Mouse (Mus musculus): ENCODE results near the gene Cnp. TPM values are rescaled to one million over a fixed set of nuclear protein-coding genes. Genes with fewer than 3 reads are reported as not detected.
A peak's percentile ranks its signal among the peaks of the same experiment; 100 is the strongest.
"Not testable (repeated sequence)": the region's sequence is repeated elsewhere in the genome, so short reads cannot be mapped to it uniquely, and the experiment has no call there.

Cnp gene
- polyA plus RNA-seq, 1 experiment = 616 TPM

DNA sequence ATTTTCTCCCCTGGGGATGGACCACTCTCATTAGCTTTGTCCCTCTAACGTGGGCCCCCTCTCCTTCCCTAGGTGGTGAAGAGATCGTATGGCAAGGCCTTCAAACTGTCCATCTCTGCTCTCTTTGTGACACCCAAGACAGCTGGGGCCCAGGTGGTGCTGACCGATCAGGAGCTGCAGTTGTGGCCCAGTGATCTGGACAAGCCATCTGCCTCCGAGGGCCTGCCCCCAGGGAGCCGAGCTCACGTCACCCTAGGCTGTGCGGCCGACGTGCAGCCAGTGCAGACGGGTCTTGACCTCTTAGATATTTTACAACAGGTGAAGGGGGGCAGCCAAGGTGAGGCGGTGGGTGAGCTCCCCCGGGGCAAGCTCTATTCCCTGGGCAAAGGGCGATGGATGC, 5.6 kb downstream of the Cnp start:
- 70% methylated on average over 13 of the region's 13 CpGs for WGBS
- Histone ChIP-seq H3K4me3 (replicated peaks; ENCODE audit: insufficient read depth, low read depth, low read length) (no peak overlapping the region), H3K27ac (ENCODE audit: insufficient read depth, low read length) (no peak overlapping the region), H3K4me1 (ENCODE audit: control insufficient read depth, insufficient read depth, low read length) (peaks cover 4% of the 10 kb centered on the region; the same call in 1 of the 2 replicates), H3K27me3 (ENCODE audit: control insufficient read depth, insufficient read depth, low read length) (no peaks in the 10 kb centered on the region)
- no peak for DNase-seq
- TF ChIP-seq POLR2A (IDR thresholded peaks at IDR 0.05; ENCODE audit: borderline replicate concordance, insufficient read depth, low read length) (no peak), CTCF (IDR thresholded peaks at IDR 0.05; ENCODE audit: borderline replicate concordance, insufficient read depth, low read depth, low read length) (no peak)

- 22% methylated on average over 4 of the region's 4 CpGs for WGBS
- H3K4me3 ChIP-seq (replicated peaks; ENCODE audit: insufficient read depth, low read depth, low read length) = no peak overlapping the region
- no peak overlapping the region; the same call in 1 of the 2 replicates for H3K27ac ChIP-seq (ENCODE audit: insufficient read depth, low read length)
- H3K4me1 ChIP-seq (ENCODE audit: control insufficient read depth, insufficient read depth, low read length) = peaks cover 4% of the 10 kb centered on the region; the same call in 1 of the 2 replicates
- TF ChIP-seq CTCF (IDR thresholded peaks at IDR 0.05; ENCODE audit: borderline replicate concordance, insufficient read depth, low read depth, low read length) (no peak), POLR2A (IDR thresholded peaks at IDR 0.05; ENCODE audit: borderline replicate concordance, insufficient read depth, low read length) (no peak)
- peak; percentile 46 to 49 for DNase-seq
- no peaks in the 10 kb centered on the region for H3K27me3 ChIP-seq (ENCODE audit: control insufficient read depth, insufficient read depth, low read length)
These were observed 7.1 kb downstream of the Cnp start for GRCm38 (mm10) chr11:100581756-100582155.

GRCm38 (mm10) chr11:100582413-100582812, 7.7 kb downstream of the Cnp start:
- not testable (repeated sequence) for H3K4me3 ChIP-seq (replicated peaks; ENCODE audit: insufficient read depth, low read depth, low read length); H3K27ac ChIP-seq (ENCODE audit: insufficient read depth, low read length); H3K4me1 ChIP-seq (ENCODE audit: control insufficient read depth, insufficient read depth, low read length); DNase-seq; H3K27me3 ChIP-seq (ENCODE audit: control insufficient read depth, insufficient read depth, low read length)
- WGBS = 96% methylated on average over 1 of the region's 1 CpGs

GRCm38 (mm10) chr11:100582836-100583235, 8.1 kb downstream of the Cnp start:
- WGBS = 81% methylated on average over 2 of the region's 2 CpGs
- Histone ChIP-seq H3K4me3 (replicated peaks; ENCODE audit: insufficient read depth, low read depth, low read length) (no peak overlapping the region), H3K27ac (ENCODE audit: insufficient read depth, low read length) (no peak overlapping the region), H3K4me1 (ENCODE audit: control insufficient read depth, insufficient read depth, low read length) (peaks cover 4% of the 10 kb centered on the region; the same call in 1 of the 2 replicates), H3K27me3 (ENCODE audit: control insufficient read depth, insufficient read depth, low read length) (no peaks in the 10 kb centered on the region)
- TF ChIP-seq CTCF (IDR thresholded peaks at IDR 0.05; ENCODE audit: borderline replicate concordance, insufficient read depth, low read depth, low read length) (no peak), POLR2A (IDR thresholded peaks at IDR 0.05; ENCODE audit: borderline replicate concordance, insufficient read depth, low read length) (no peak)
- DNase-seq = no peak

DNA sequence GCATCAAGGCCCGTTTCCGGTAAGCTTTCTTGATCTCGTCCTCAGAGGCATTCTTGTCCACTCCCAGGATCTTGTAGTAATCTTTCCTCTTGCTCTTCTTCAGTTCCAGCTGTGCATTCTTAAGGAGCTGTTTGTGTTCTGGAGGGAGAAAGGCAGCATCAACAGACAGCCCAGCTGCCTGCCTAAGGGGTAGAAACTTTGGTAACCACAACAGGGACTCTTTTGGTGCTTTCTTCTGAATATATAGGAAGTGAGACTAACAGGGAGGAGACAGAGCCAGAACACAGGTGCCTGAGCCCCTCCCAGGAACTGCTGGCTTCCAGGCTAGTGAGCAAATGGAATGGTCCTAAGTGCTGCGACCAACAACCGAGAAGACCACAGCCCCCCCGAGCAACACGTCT, 9.9 kb downstream of the Cnp start:
- TF ChIP-seq POLR2A (IDR thresholded peaks at IDR 0.05; ENCODE audit: borderline replicate concordance, insufficient read depth, low read length) (no peak), CTCF (IDR thresholded peaks at IDR 0.05; ENCODE audit: borderline replicate concordance, insufficient read depth, low read depth, low read length) (no peak)
- no peak overlapping the region for H3K27ac ChIP-seq (ENCODE audit: insufficient read depth, low read length)
- no peak overlapping the region for H3K4me3 ChIP-seq (replicated peaks; ENCODE audit: insufficient read depth, low read depth, low read length)
- no peak for DNase-seq
- no peaks in the 10 kb centered on the region for H3K4me1 ChIP-seq (ENCODE audit: control insufficient read depth, insufficient read depth, low read length)
- WGBS = 80% methylated on average over 7 of the region's 7 CpGs
- H3K27me3 ChIP-seq (ENCODE audit: control insufficient read depth, insufficient read depth, low read length) = no peaks in the 10 kb centered on the region

- 84% methylated on average over 3 of the region's 3 CpGs for WGBS
- Histone ChIP-seq H3K4me1 (ENCODE audit: control insufficient read depth, insufficient read depth, low read length) (no peaks in the 10 kb centered on the region), H3K27me3 (ENCODE audit: control insufficient read depth, insufficient read depth, low read length) (no peaks in the 10 kb centered on the region), H3K27ac (ENCODE audit: insufficient read depth, low read length) (no peak overlapping the region), H3K4me3 (replicated peaks; ENCODE audit: insufficient read depth, low read depth, low read length) (no peak overlapping the region)
- no peak for TF ChIP-seq POLR2A (IDR thresholded peaks at IDR 0.05; ENCODE audit: borderline replicate concordance, insufficient read depth, low read length)
- no peak for TF ChIP-seq CTCF (IDR thresholded peaks at IDR 0.05; ENCODE audit: borderline replicate concordance, insufficient read depth, low read depth, low read length)
- DNase-seq = no peak
These were observed 10.4 kb downstream of the Cnp start for GRCm38 (mm10) chr11:100585148-100585547.

- Histone ChIP-seq H3K27ac (ENCODE audit: insufficient read depth, low read length) (no peak overlapping the region), H3K4me3 (replicated peaks; ENCODE audit: insufficient read depth, low read depth, low read length) (no peak overlapping the region), H3K4me1 (ENCODE audit: control insufficient read depth, insufficient read depth, low read length) (peaks cover 15% of the 10 kb centered on the region), H3K27me3 (ENCODE audit: control insufficient read depth, insufficient read depth, low read length) (no peaks in the 10 kb centered on the region)
- WGBS = 97% methylated on average over 2 of the region's 2 CpGs
- DNase-seq = no peak
- no peak for TF ChIP-seq CTCF (IDR thresholded peaks at IDR 0.05; ENCODE audit: borderline replicate concordance, insufficient read depth, low read depth, low read length)
- TF ChIP-seq POLR2A (IDR thresholded peaks at IDR 0.05; ENCODE audit: borderline replicate concordance, insufficient read depth, low read length) = no peak
These were observed 13.8 kb downstream of the Cnp start for GRCm38 (mm10) chr11:100588462-100588861.

DNA sequence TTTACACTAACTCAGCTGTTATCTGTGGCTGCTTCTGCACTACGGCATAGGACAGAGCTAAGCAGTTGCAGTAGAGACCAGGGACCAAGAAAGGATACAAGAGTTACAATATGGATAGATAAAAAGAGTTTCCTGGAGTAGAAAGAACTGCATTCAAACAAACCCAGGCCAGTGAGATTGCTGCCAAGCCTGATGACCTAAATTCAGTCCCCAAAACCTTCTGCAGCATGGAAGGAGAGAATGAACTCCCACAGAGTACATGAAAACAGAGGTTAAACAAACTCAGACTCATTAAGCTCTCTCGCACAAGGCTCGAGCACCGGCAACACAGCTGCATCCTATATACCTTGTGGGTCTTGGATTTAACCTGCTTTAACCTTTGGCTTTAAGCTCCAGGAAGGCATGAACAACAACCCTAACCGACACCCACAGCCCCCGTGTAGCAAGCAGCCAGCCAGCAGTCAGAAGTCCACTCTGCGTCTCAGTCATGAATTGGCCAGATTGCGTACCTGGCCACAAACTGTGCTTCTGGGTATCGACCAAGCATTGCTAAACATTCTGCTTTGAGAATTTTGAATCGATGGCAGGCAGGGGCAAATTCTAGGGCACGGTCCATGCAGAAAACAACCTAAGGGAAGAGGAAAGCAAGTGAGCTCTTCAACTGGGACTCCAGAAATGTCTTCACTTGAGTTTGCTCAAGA, 17.8 kb downstream of the Cnp start:
- no peak for TF ChIP-seq CTCF (IDR thresholded peaks at IDR 0.05; ENCODE audit: borderline replicate concordance, insufficient read depth, low read depth, low read length)
- TF ChIP-seq POLR2A (IDR thresholded peaks at IDR 0.05; ENCODE audit: borderline replicate concordance, insufficient read depth, low read length) = no peak
- Histone ChIP-seq H3K27me3 (ENCODE audit: control insufficient read depth, insufficient read depth, low read length) (no peaks in the 10 kb centered on the region), H3K4me1 (ENCODE audit: control insufficient read depth, insufficient read depth, low read length) (peaks cover 18% of the 10 kb centered on the region), H3K4me3 (replicated peaks; ENCODE audit: insufficient read depth, low read depth, low read length) (no peak overlapping the region), H3K27ac (ENCODE audit: insufficient read depth, low read length) (peak overlapping the region; percentile 81)
- DNase-seq = peak in 1 of 2 experiments; percentile 68
- WGBS = 7% methylated on average over 11 of the region's 11 CpGs

All from cerebellum, adult 2 months (tissue).